Mouse (Mus musculus) MEL (cell line): ENCODE data around the gene Eci1. TPM values are rescaled to one million over a fixed set of nuclear protein-coding genes. Genes with fewer than 3 reads are reported as not detected.

Experiments used
- DNase-seq: peaks from one replicate; pipeline ENCODE4 v3.0.0; 2011; ENCODE audit warnings: low read depth, low spot score
- H3K27ac ChIP-seq: 2 replicates; pipeline ENCODE4 v1.5.1; 2012; ENCODE audit warnings: low read depth, mild to moderate bottlenecking, control low read depth, low read length, moderate library complexity; ENCODE audit not compliant: control insufficient read depth
- H3K27me3 ChIP-seq, 2 experiments: fragments of 150-350 bp in 1 of 2; sonication (generic) in 1 of 2; 2 replicates each; pipeline ENCODE4 v1.6.1; 2012; ENCODE audit warnings: low read length in 2 of 2, mild to moderate bottlenecking in 2 of 2, improper control_type of control experiment in 1 of 2, moderate library complexity in 1 of 2; ENCODE audit not compliant: insufficient read depth in 2 of 2, control insufficient read depth in 1 of 2
- H3K36me3 ChIP-seq, 2 experiments: 2 replicates each; pipeline ENCODE4 v1.6.1; 2012 to 2014; ENCODE audit warnings: low read length in 2 of 2, improper control_type of control experiment in 1 of 2, inconsistent platforms in 1 of 2, mild to moderate bottlenecking in 1 of 2; ENCODE audit not compliant: insufficient read depth in 2 of 2, control insufficient read depth in 1 of 2
- H3K4me1 ChIP-seq, 2 experiments: fragments of 150-350 bp in 1 of 2; sonication (generic) in 1 of 2; 2 replicates each; pipeline ENCODE4 v1.6.1; 2012; ENCODE audit warnings: low read length in 2 of 2, improper control_type of control experiment in 1 of 2, mild to moderate bottlenecking in 1 of 2; ENCODE audit not compliant: insufficient read depth in 2 of 2, control insufficient read depth in 1 of 2
- H3K4me3 ChIP-seq, 2 experiments: fragments of 150-350 bp in 1 of 2; sonication (generic) in 1 of 2; 2 replicates each; pipeline ENCODE4 v1.5.1; 2012; ENCODE audit warnings: low read depth in 2 of 2, low read length in 2 of 2, mild to moderate bottlenecking in 2 of 2, moderate library complexity in 2 of 2, control low read depth in 1 of 2, improper control_type of control experiment in 1 of 2; ENCODE audit not compliant: control insufficient read depth in 1 of 2, insufficient read depth in 1 of 2
- H3K79me2 ChIP-seq: 2 replicates; pipeline ENCODE4 v1.6.1; 2012; ENCODE audit warnings: mild to moderate bottlenecking, low read length, moderate library complexity; ENCODE audit not compliant: control insufficient read depth, poor library complexity, insufficient read depth
- H3K9ac ChIP-seq: 2 replicates; pipeline ENCODE4 v1.6.1; 2012; ENCODE audit warnings: low read depth, mild to moderate bottlenecking, control low read depth, low read length, moderate library complexity; ENCODE audit not compliant: control insufficient read depth, poor library complexity, severe bottlenecking
- H3K9me3 ChIP-seq: fragments of 150-350 bp; sonication (generic); replicated peaks from 2 replicates; pipeline ENCODE4 v1.6.1; 2012; ENCODE audit warnings: mild to moderate bottlenecking, low read length, improper control_type of control experiment, moderate library complexity; ENCODE audit not compliant: insufficient read depth
- BHLHE40 ChIP-seq: IDR thresholded peaks from 2 replicates; pipeline ENCODE4 v1.6.1; 2012; ENCODE audit warnings: low read depth, mild to moderate bottlenecking, inconsistent platforms, low read length, improper control_type of control experiment, borderline replicate concordance
- CHD1 ChIP-seq: IDR thresholded peaks from 2 replicates; pipeline ENCODE4 v1.6.1; 2012; ENCODE audit warnings: low read depth, mild to moderate bottlenecking, inconsistent platforms, low read length, improper control_type of control experiment
- ETS1 ChIP-seq: IDR thresholded peaks from 2 replicates; pipeline ENCODE4 v1.6.1; 2012; ENCODE audit warnings: low read depth, mild to moderate bottlenecking, inconsistent platforms, low read length, improper control_type of control experiment, moderate library complexity
- GABPA ChIP-seq: IDR thresholded peaks from 2 replicates; pipeline ENCODE4 v1.6.1; 2012; ENCODE audit warnings: low read depth, mild to moderate bottlenecking, inconsistent platforms, low read length, improper control_type of control experiment, moderate library complexity
- HCFC1 ChIP-seq: IDR thresholded peaks from 2 replicates; pipeline ENCODE4 v1.6.1; 2012; ENCODE audit warnings: low read depth, mild to moderate bottlenecking, inconsistent platforms, low read length, improper control_type of control experiment, moderate library complexity
- KAT2A ChIP-seq: conservative IDR thresholded peaks from 2 replicates; pipeline ENCODE4 v1.6.1; 2012; ENCODE audit warnings: low read depth, low read length, improper control_type of control experiment, inconsistent platforms
- MAFK ChIP-seq: IDR thresholded peaks from 2 replicates; pipeline ENCODE4 v1.6.1; 2011; ENCODE audit warnings: low read depth, mild to moderate bottlenecking, low read length, improper control_type of control experiment, borderline replicate concordance
- MAX ChIP-seq: IDR thresholded peaks from 2 replicates; pipeline ENCODE4 v1.6.1; 2011; ENCODE audit warnings: low read length, improper control_type of control experiment
- MEF2A ChIP-seq: IDR thresholded peaks from 2 replicates; pipeline ENCODE4 v1.6.1; 2014; ENCODE audit warnings: low read depth, mild to moderate bottlenecking, inconsistent platforms, low read length, improper control_type of control experiment; ENCODE audit not compliant: poor library complexity, insufficient replicate concordance, severe bottlenecking; ENCODE audit errors: extremely low read depth
- MYB ChIP-seq: IDR thresholded peaks from 2 replicates; pipeline ENCODE4 v1.6.1; 2011; ENCODE audit warnings: mild to moderate bottlenecking, low read depth, low read length, improper control_type of control experiment
- MYC ChIP-seq: IDR thresholded peaks from 2 replicates; pipeline ENCODE4 v1.6.1; 2011; ENCODE audit warnings: low read depth, mild to moderate bottlenecking, low read length, improper control_type of control experiment, moderate library complexity
- NELFE ChIP-seq: IDR thresholded peaks from 2 replicates; pipeline ENCODE4 v1.6.1; 2011; ENCODE audit warnings: low read depth, low read length, improper control_type of control experiment
- RAD21 ChIP-seq: IDR thresholded peaks from 2 replicates; pipeline ENCODE4 v1.6.1; 2011; ENCODE audit warnings: mild to moderate bottlenecking, low read depth, low read length, improper control_type of control experiment
- RCOR1 ChIP-seq: IDR thresholded peaks from 2 replicates; pipeline ENCODE4 v1.6.1; 2012; ENCODE audit warnings: low read depth, mild to moderate bottlenecking, inconsistent platforms, low read length, improper control_type of control experiment
- SIN3A ChIP-seq: IDR thresholded peaks from 2 replicates; pipeline ENCODE4 v1.6.1; 2012; ENCODE audit warnings: low read length, improper control_type of control experiment, inconsistent platforms
- SMC3 ChIP-seq: IDR thresholded peaks from 2 replicates; pipeline ENCODE4 v1.6.1; 2011; ENCODE audit warnings: low read depth, low read length, improper control_type of control experiment
- TBP ChIP-seq: IDR thresholded peaks from 2 replicates; pipeline ENCODE4 v1.8.0; 2011; ENCODE audit warnings: low read depth, low read length, improper control_type of control experiment
- TCF12 ChIP-seq: IDR thresholded peaks from 2 replicates; pipeline ENCODE4 v1.6.1; 2014; ENCODE audit warnings: low read depth, mild to moderate bottlenecking, inconsistent platforms, low read length, improper control_type of control experiment, moderate library complexity
- UBTF ChIP-seq: IDR thresholded peaks from 2 replicates; pipeline ENCODE4 v1.6.1; 2012; ENCODE audit warnings: low read depth, mild to moderate bottlenecking, inconsistent platforms, low read length, improper control_type of control experiment, moderate library complexity, borderline replicate concordance; ENCODE audit not compliant: insufficient read depth
- USF1 ChIP-seq: IDR thresholded peaks from 2 replicates; pipeline ENCODE4 v1.6.1; 2014; ENCODE audit warnings: low read depth, mild to moderate bottlenecking, inconsistent platforms, low read length, improper control_type of control experiment, moderate library complexity
- USF2 ChIP-seq, 2 experiments: IDR thresholded peaks; 2 replicates each; pipeline ENCODE4 v1.6.1; 2011 to 2012; ENCODE audit warnings: improper control_type of control experiment in 2 of 2, low read length in 2 of 2, borderline replicate concordance in 1 of 2, inconsistent platforms in 1 of 2, low read depth in 1 of 2, mild to moderate bottlenecking in 1 of 2; ENCODE audit not compliant: insufficient read depth in 1 of 2
- polyA plus RNA-seq, 2 experiments: library from polyadenylated mRNA; stranded (reverse) in 1 of 2; unstranded in 1 of 2; fragments of >175 nt in 1 of 2; fragments of >200 nt in 1 of 2; gene quantifications; 2 replicates each; pipeline versions ENCODE4 v1.2.1 to v1.2.4; 2012; ENCODE audit warnings: low replicate concordance in 2 of 2, low read depth in 1 of 2; ENCODE audit not compliant: insufficient read length in 2 of 2, insufficient read depth in 1 of 2, missing spikeins in 1 of 2
- total RNA-seq: library from RNA; depleted of rRNA; stranded (reverse); fragments of 300-350 nt; gene quantifications from 2 replicates; pipeline ENCODE4 v1.2.3, GENCODE M21; 2012

The Eci1 gene
- total and polyA plus RNA-seq, 3 experiments = 48.6 to 65.6 TPM; not detected in 1

DNA sequence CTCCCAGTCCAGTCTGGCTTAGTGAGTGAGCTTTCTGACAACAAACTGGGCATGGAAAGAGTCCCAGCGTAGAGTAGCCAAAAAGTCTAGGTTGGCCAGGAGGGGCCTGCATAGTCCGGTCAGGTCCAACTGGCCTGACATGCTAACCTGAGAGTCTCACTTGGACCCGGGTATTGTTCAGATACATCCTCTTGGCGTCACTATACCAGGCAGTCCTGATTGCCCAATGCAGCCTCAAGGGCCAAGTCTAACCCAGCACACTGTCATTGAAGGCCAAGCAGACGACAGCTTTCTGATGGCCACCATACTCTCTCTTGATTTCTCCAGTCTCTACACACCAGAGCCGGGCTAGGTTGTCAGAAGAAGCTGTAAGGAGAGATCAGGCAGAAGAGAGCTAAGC is 49.1 kb downstream of the Eci1 start:
- no peak overlapping the region for H3K27ac ChIP-seq
- H3K9me3 ChIP-seq = no peaks in the 10 kb centered on the region
- peaks cover 29% of the 10 kb centered on the region for H3K79me2 ChIP-seq
- no peak overlapping the region for H3K4me3 ChIP-seq
- H3K27me3 ChIP-seq = no peaks in the 10 kb centered on the region
- no peak for TF ChIP-seq SIN3A
- TF ChIP-seq UBTF = no peak
- no peak for TF ChIP-seq SMC3
- TF ChIP-seq MEF2A = no peak
- TF ChIP-seq USF2 (IDR thresholded peaks at IDR 0.05; ENCODE audit: borderline replicate concordance in 1 of 2, insufficient read depth in 1 of 2, low read depth in 1 of 2, low read length in 2 of 2) = no peak
- no peak for TF ChIP-seq BHLHE40
- TF ChIP-seq RAD21 = no peak
- TF ChIP-seq GABPA = no peak
- no peak for TF ChIP-seq MYC
- TF ChIP-seq TBP = no peak
- no peak for TF ChIP-seq USF1
- no peak for TF ChIP-seq KAT2A
- no peak for TF ChIP-seq MAFK
- no peak for TF ChIP-seq NELFE
- TF ChIP-seq MAX = no peak
- no peak for TF ChIP-seq RCOR1
- TF ChIP-seq MYB = no peak
- no peak for TF ChIP-seq ETS1
- H3K4me1 ChIP-seq = peaks cover 0 to 25% of the 10 kb centered on the region in 2 experiments
- no peak overlapping the region for H3K9ac ChIP-seq
- DNase-seq = no peak
- H3K36me3 ChIP-seq = peaks cover 0 to 16% of the 10 kb centered on the region in 2 experiments; a peak in 2 of 4 replicates

DNA sequence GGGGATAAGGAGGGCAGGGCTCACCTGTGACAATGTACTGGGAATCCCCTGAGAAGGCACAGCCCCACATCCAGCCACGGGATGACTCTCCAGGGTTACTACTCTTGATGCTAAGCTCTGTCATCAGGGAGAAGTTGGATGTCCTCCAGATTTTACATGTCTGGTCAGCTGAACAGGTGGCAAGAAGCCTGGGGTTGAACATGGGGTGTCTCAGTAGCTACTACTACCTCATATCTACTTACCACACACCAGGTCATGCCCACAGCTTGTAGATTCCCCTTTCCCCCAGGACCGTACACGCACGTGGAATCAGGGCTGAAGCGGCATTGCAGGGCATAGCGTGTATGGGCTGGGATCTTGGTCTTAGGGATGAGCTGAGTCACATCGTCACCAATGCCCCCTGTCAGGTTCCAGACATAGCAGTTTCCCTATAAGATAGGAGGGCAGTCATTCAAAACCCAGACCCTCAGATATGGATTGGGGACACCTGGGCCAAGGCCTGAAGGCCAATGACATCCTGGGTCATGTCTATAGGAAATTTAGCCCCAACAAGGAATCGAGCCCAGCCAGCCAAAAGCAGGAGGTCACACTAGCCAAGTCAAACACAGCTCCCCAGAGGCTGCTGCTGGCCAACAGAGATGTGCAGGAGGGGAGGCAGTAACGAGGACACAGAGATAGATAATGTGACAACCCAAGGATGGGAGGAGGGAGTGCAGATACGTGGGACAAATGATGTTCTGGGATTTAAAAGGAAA is 49.8 kb downstream of the Eci1 start:
- Histone ChIP-seq H3K27ac (no peak overlapping the region), H3K4me3 (no peak overlapping the region)

More for the DNA sequence above, 49.8 kb downstream of the Eci1 start:
- H3K79me2 ChIP-seq = peaks cover 23% of the 10 kb centered on the region
- peaks cover 0 to 16% of the 10 kb centered on the region in 2 experiments; a peak in 2 of 4 replicates for H3K36me3 ChIP-seq
- no peaks in the 10 kb centered on the region for H3K27me3 ChIP-seq
- no peaks in the 10 kb centered on the region for H3K9me3 ChIP-seq
- H3K4me1 ChIP-seq = peaks cover 0 to 25% of the 10 kb centered on the region in 2 experiments
- no peak for DNase-seq
- no peak overlapping the region for H3K9ac ChIP-seq
- TF ChIP-seq MEF2A (no peak), HCFC1 (no peak), CHD1 (no peak), NELFE (no peak), MAX (no peak), MYB (no peak), TCF12 (no peak), GABPA (no peak), SMC3 (no peak)
